In genomic region chr1:118627781-118628464, GRCm38 (mm10) we compare ENCODE assay signal across 8 mouse cellular contexts. TPM values are rescaled to one million over a fixed set of nuclear protein-coding genes. Genes with fewer than 3 reads are reported as not detected.
DNase-seq lines count a peak whose midpoint lies in the region; ATAC-seq and TF ChIP-seq lines count a peak whose summit lies in the region.

Gene Tfcp2l1 (plus strand): TSS chr1:118627945.

- H3K4me2 ChIP-seq in heart, embryonic 13.5 days: peak within 1 kb of the TSS; percentile 97
- H3K4me2 ChIP-seq in kidney, postnatal 0 days (ENCODE audit: low read length): peak within 1 kb of the TSS; percentile 81
- H3K4me2 ChIP-seq in lung, embryonic 16.5 days (ENCODE audit: low read depth, low read length): peak within 1 kb of the TSS; percentile 86

- under 1% methylated on average over 48 of the region's 48 CpGs for WGBS in heart, embryonic 13.5 days
- under 1% methylated on average over 48 of the region's 48 CpGs for WGBS in kidney, postnatal 0 days
- under 1% methylated on average over 48 of the region's 48 CpGs for WGBS in lung, embryonic 16.5 days

- no peak within 1 kb of the TSS for H3K27ac ChIP-seq in heart, embryonic 13.5 days (replicated peaks)
- H3K27ac ChIP-seq in kidney, postnatal 0 days: peak within 1 kb of the TSS; percentile 55
- no peak within 1 kb of the TSS for H3K27ac ChIP-seq in lung, embryonic 16.5 days (ENCODE audit: low read length)

- no peaks in the 10 kb centered on the region for H3K9me3 ChIP-seq in heart, embryonic 13.5 days
- no peaks in the 10 kb centered on the region for H3K9me3 ChIP-seq in kidney, postnatal 0 days (replicated peaks; ENCODE audit: low read length)
- H3K9me3 ChIP-seq in lung, embryonic 16.5 days (ENCODE audit: control insufficient read depth, low read length): no peaks in the 10 kb centered on the region

- no peaks in the 10 kb centered on the region for H3K36me3 ChIP-seq in heart, embryonic 13.5 days
- H3K36me3 ChIP-seq in kidney, postnatal 0 days (ENCODE audit: insufficient read depth, low read length): no peaks in the 10 kb centered on the region
- no peaks in the 10 kb centered on the region for H3K36me3 ChIP-seq in lung, embryonic 16.5 days (ENCODE audit: control insufficient read depth, insufficient read depth, low read length)

- peak; percentile 73 for ATAC-seq in erythroid progenitor cell, adult 5-6 weeks (replicated peaks; ENCODE audit: low FRiP score, poor library complexity, severe bottlenecking)
- ATAC-seq in heart, embryonic 13.5 days (ENCODE audit: extremely low read depth, insufficient number of reproducible peaks, low FRiP score, low TSS enrichment): peak; percentile 76
- peak; percentile 95 for ATAC-seq in kidney, postnatal 0 days (replicated peaks; ENCODE audit: low FRiP score, low read depth)
- peak; percentile 95 for ATAC-seq in lung, embryonic 16.5 days (ENCODE audit: low read depth)

- DNase-seq in CD4-positive helper T cell, adult 2 months (ENCODE audit: low read depth, low spot score): peak; percentile 27
- peak; percentile 53 for DNase-seq in c-Kit-positive CD71-negative TER-119-negative erythroid progenitor cells, embryonic 14.5 days (ENCODE audit: low read depth)
- peak; percentile 70 for DNase-seq in kidney, postnatal 0 days (ENCODE audit: low spot score)
- DNase-seq in ovary, postnatal 14 days (ENCODE audit: low spot score): peak; percentile 84
- DNase-seq in thymus, postnatal 4 days: peak; percentile 49

- peak; percentile 58 for TF ChIP-seq CTCF in kidney, postnatal 0 days (IDR thresholded peaks at IDR 0.05; ENCODE audit: low read depth)

- H3K4me3 ChIP-seq in heart, embryonic 13.5 days: peak within 1 kb of the TSS; percentile 70
- H3K4me3 ChIP-seq in kidney, postnatal 0 days (replicated peaks; ENCODE audit: low read depth, low read length): peak within 1 kb of the TSS; percentile 63
- H3K4me3 ChIP-seq in lung, embryonic 16.5 days (ENCODE audit: low read length): peak within 1 kb of the TSS; percentile 57

- H3K4me1 ChIP-seq in heart, embryonic 13.5 days: peaks cover 20% of the 10 kb centered on the region
- H3K4me1 ChIP-seq in kidney, postnatal 0 days (replicated peaks; ENCODE audit: insufficient read depth, low read length): peaks cover 7% of the 10 kb centered on the region
- H3K4me1 ChIP-seq in lung, embryonic 16.5 days (replicated peaks; ENCODE audit: control insufficient read depth, insufficient read depth, low read length): peaks cover 2% of the 10 kb centered on the region

- peak within 1 kb of the TSS; percentile 79 for H3K9ac ChIP-seq in heart, embryonic 13.5 days
- H3K9ac ChIP-seq in kidney, postnatal 0 days (ENCODE audit: low read depth, low read length): peak within 1 kb of the TSS; percentile 69
- H3K9ac ChIP-seq in lung, embryonic 16.5 days (ENCODE audit: low read length): peak within 1 kb of the TSS; percentile 52

- H3K27me3 ChIP-seq in heart, embryonic 13.5 days (replicated peaks): peaks cover 49% of the 10 kb centered on the region
- no peaks in the 10 kb centered on the region for H3K27me3 ChIP-seq in kidney, postnatal 0 days (ENCODE audit: insufficient read depth, low read length)
- peaks cover 14% of the 10 kb centered on the region for H3K27me3 ChIP-seq in lung, embryonic 16.5 days (ENCODE audit: control insufficient read depth, insufficient read depth, low read depth, low read length)

RNA-seq across cellular contexts. Expression of gene Tfcp2l1, which starts in this region (rescaled TPM):
- not detected in 2 replicates for total RNA-seq in erythroid progenitor cell, adult 5-6 weeks (2015; ENCODE audit: low replicate concordance)
- not detected in 2 replicates for total RNA-seq in erythroid progenitor cell, adult 5-6 weeks (2017; ENCODE audit: low replicate concordance)
- 1.8 and 2.0 TPM in 2 replicates for polyA plus RNA-seq in heart, embryonic 13.5 days (2015; fragmentation: Nextera tagmentation; extraction: Ambion mirVana)
- 35.6 and 38.6 TPM in 2 replicates for polyA plus RNA-seq in kidney, postnatal 0 days (2015; fragmentation: Nextera tagmentation; extraction: Ambion mirVana)
- polyA plus RNA-seq in lung, embryonic 16.5 days (2015; fragmentation: Nextera tagmentation; extraction: Ambion mirVana): 0.90 and 2.1 TPM in 2 replicates

Comparison
In these comparisons a context has a peak if more than half of its experiments do, and no peak if none do; other contexts are left out.
1. RNA of gene Tfcp2l1 (polyA plus RNA-seq): 35.6 to 38.6 TPM in kidney, postnatal 0 days; 1.8 to 2.0 TPM in heart, embryonic 13.5 days and 0.90 to 2.1 TPM in lung, embryonic 16.5 days; every median in the first group is over 10 times any median in the second.
2. Peak in ATAC-seq in erythroid progenitor cell, adult 5-6 weeks; RNA of the gene not detected or under 1 TPM.
3. DNase-seq: peak in every context shown above with its lines; median percentile 84 in ovary, postnatal 14 days; 70 in kidney, postnatal 0 days; 53 in c-Kit-positive CD71-negative TER-119-negative erythroid progenitor cells, embryonic 14.5 days; 49 in thymus, postnatal 4 days; 27 in CD4-positive helper T cell, adult 2 months.
4. Peak in every context shown above with its lines, with median percentiles within 50 percentile points of each other: ATAC-seq, H3K4me2 ChIP-seq, H3K4me3 ChIP-seq and H3K9ac ChIP-seq.